Mouse (Mus musculus): Measurements from ENCODE around the gene Ap3b1. TPM values are rescaled to one million over a fixed set of nuclear protein-coding genes. Genes with fewer than 3 reads are reported as not detected.
"Not testable (repeated sequence)": the region's sequence is repeated elsewhere in the genome, so short reads cannot be mapped to it uniquely, and the experiment has no call there.

Ap3b1 gene
- polyA plus RNA-seq, 1 experiment from 2014 or later, result 27.7 TPM

DNA sequence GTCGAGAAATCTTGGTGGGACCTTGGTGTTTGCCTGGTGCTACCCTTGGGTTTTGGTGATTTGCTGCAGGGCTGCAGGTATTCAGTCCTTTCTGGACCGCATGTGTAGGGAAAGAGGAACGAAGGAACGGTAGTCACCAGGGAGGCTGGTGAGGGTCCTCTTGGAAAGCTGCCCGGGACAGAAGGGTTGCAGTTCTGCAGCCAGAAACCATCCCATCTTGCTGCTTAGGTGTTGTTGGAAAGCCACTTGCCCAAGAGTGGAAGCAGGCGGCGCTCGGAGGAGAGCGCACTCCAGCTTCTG lies 709 bp upstream of the Ap3b1 start:
- Histone ChIP-seq H3K9me3 (no peaks in the 10 kb centered on the region), H3K36me3 (replicated peaks) (no peaks in the 10 kb centered on the region), H3K4me3 (peak overlapping the region; percentile 98), H3K4me1 (peaks cover 15% of the 10 kb centered on the region), H3K27ac (peak overlapping the region; percentile 77), H3K27me3 (replicated peaks) (no peaks in the 10 kb centered on the region), H3K9ac (peak overlapping the region; percentile 91), H3K4me2 (peak overlapping the region; percentile 83)
- peak; percentile 69 for ATAC-seq (replicated peaks)
- 2% methylated on average over 9 of the region's 9 CpGs for WGBS

GRCm38 (mm10) chr13:94359282-94359920 lies 641 bp downstream of the Ap3b1 start:
- H3K4me3 ChIP-seq, result peak overlapping the region; percentile 98
- H3K9ac ChIP-seq, result peak overlapping the region; percentile 91
- H3K4me1 ChIP-seq, result peaks cover 15% of the 10 kb centered on the region
- peak overlapping the region; percentile 83 for H3K4me2 ChIP-seq
- no peaks in the 10 kb centered on the region for H3K27me3 ChIP-seq (replicated peaks)
- H3K27ac ChIP-seq, result peak overlapping the region; percentile 77
- H3K9me3 ChIP-seq, result no peaks in the 10 kb centered on the region
- no peaks in the 10 kb centered on the region for H3K36me3 ChIP-seq (replicated peaks)
- peak; percentile 16; the same call in 1 of the 2 replicates for ATAC-seq (replicated peaks)
- 24% methylated on average over 20 of the region's 25 CpGs for WGBS

GRCm38 (mm10) chr13:94361013-94361580 lies 2.3 kb downstream of the Ap3b1 start:
- H3K27me3 ChIP-seq (replicated peaks); H3K9me3 ChIP-seq; H3K9ac ChIP-seq; H3K4me2 ChIP-seq; H3K4me3 ChIP-seq; ATAC-seq (replicated peaks); H3K36me3 ChIP-seq (replicated peaks); H3K27ac ChIP-seq: not testable (repeated sequence)
- peaks cover 15% of the 10 kb centered on the region for H3K4me1 ChIP-seq
- WGBS, result 93% methylated on average over 10 of the region's 10 CpGs

DNA sequence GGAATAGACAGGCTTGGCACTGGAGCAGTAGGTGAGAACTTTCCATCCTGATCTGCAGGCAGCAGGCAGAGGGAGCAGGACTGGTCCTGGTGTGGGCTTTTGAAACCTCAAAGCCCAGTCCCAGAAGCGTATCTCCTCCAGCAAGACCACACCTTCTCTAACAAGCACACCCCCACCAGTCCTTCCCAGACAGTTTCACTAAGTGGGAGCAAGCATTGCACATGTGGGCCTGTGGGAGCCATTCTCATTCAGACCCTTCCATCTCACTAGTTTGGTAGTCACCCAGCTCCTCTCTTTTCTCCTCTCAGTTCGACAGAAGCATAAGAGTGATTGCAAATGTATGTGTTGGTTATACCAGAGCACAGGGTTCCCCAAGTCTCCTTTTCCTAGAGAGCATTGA lies 5.6 kb downstream of the Ap3b1 start:
- H3K4me3 ChIP-seq, result no peak overlapping the region
- no peaks in the 10 kb centered on the region for H3K36me3 ChIP-seq (replicated peaks)
- WGBS, result 82% methylated on average over 2 of the region's 2 CpGs
- no peak overlapping the region for H3K9ac ChIP-seq
- no peaks in the 10 kb centered on the region for H3K9me3 ChIP-seq
- H3K4me2 ChIP-seq, result no peak overlapping the region
- H3K4me1 ChIP-seq, result peaks cover 6% of the 10 kb centered on the region
- no peaks in the 10 kb centered on the region for H3K27me3 ChIP-seq (replicated peaks)
- no peak for ATAC-seq (replicated peaks)
- no peak overlapping the region for H3K27ac ChIP-seq

- WGBS, result 86% methylated on average over 13 of the region's 13 CpGs
- no peak overlapping the region for H3K27ac ChIP-seq
- H3K9ac ChIP-seq, result no peak overlapping the region
- H3K9me3 ChIP-seq, result no peaks in the 10 kb centered on the region
- ATAC-seq (replicated peaks), result no peak
- no peaks in the 10 kb centered on the region for H3K27me3 ChIP-seq (replicated peaks)
- no peak overlapping the region for H3K4me2 ChIP-seq
- no peak overlapping the region for H3K4me3 ChIP-seq
- no peaks in the 10 kb centered on the region for H3K4me1 ChIP-seq
- no peaks in the 10 kb centered on the region for H3K36me3 ChIP-seq (replicated peaks)
Observed at GRCm38 (mm10) chr13:94365108-94365907, 6.5 kb downstream of the Ap3b1 start.

GRCm38 (mm10) chr13:94367869-94368268 lies 9.1 kb downstream of the Ap3b1 start:
- WGBS, result 90% methylated on average over 2 of the region's 2 CpGs
- H3K9ac ChIP-seq, result no peak overlapping the region
- no peaks in the 10 kb centered on the region for H3K4me1 ChIP-seq
- no peak overlapping the region for H3K4me2 ChIP-seq
- no peaks in the 10 kb centered on the region for H3K27me3 ChIP-seq (replicated peaks)
- ATAC-seq (replicated peaks), result no peak
- no peak overlapping the region for H3K27ac ChIP-seq
- no peak overlapping the region for H3K4me3 ChIP-seq
- H3K36me3 ChIP-seq (replicated peaks), result no peaks in the 10 kb centered on the region
- H3K9me3 ChIP-seq, result no peaks in the 10 kb centered on the region

DNA sequence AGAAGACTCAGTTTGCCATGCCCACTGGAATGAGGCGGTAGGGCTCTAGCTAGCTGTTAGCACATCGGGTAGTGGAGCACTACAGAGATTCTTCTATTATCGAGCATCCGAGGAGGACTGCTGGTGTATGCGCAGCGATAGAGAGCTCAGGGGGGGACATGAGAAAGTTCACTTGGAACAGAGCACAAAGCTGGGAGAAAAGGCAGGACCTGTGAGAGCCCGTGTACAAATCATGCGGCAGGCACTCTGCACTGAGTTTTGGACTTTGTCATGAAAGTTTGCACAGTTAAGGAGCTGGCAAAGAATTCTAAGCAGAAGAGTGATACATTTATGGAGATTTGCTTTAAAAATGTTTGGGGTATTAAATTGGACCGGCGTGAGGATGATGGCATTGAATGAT lies 11.8 kb downstream of the Ap3b1 start:
- H3K27ac ChIP-seq, result no peak overlapping the region
- H3K4me3 ChIP-seq, result no peak overlapping the region
- ATAC-seq (replicated peaks), result no peak
- H3K4me1 ChIP-seq, result no peaks in the 10 kb centered on the region
- no peak overlapping the region for H3K9ac ChIP-seq
- no peaks in the 10 kb centered on the region for H3K9me3 ChIP-seq
- no peaks in the 10 kb centered on the region for H3K27me3 ChIP-seq (replicated peaks)
- H3K4me2 ChIP-seq, result no peak overlapping the region
- WGBS, result 92% methylated on average over 10 of the region's 10 CpGs
- no peaks in the 10 kb centered on the region for H3K36me3 ChIP-seq (replicated peaks)

GRCm38 (mm10) chr13:94372066-94372465 lies 13.3 kb downstream of the Ap3b1 start:
- Histone ChIP-seq H3K9me3 (no peaks in the 10 kb centered on the region), H3K4me2 (no peak overlapping the region), H3K27ac (no peak overlapping the region), H3K36me3 (replicated peaks) (no peaks in the 10 kb centered on the region), H3K27me3 (replicated peaks) (no peaks in the 10 kb centered on the region), H3K4me3 (no peak overlapping the region), H3K4me1 (no peaks in the 10 kb centered on the region), H3K9ac (no peak overlapping the region)
- WGBS, result 73% methylated on average over 7 of the region's 7 CpGs
- ATAC-seq (replicated peaks), result no peak

DNA sequence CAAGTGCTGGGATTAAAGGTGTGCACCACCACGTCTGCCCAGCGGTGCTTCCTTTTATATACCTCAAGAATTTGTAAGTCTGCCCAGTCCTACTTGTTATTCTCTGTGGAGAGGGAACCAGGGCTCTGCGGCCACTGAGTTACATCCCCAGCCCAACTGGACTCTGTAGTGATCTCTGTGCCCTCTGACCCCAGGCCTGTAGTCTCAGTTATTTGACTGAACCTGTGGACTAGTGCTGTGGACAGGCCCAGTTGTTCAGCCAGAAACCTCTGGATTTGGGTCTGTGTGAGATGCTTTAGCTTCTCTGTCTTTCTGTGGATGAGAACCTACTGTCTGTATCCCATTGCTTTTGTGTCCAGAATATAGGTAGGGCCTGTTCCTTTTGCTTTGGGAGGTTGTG lies 15.4 kb downstream of the Ap3b1 start:
- H3K4me2 ChIP-seq, result no peak overlapping the region
- peaks cover 3% of the 10 kb centered on the region; the same call in 1 of the 2 replicates for H3K4me1 ChIP-seq
- H3K36me3 ChIP-seq (replicated peaks), result no peaks in the 10 kb centered on the region
- H3K27ac ChIP-seq, result no peak overlapping the region
- H3K27me3 ChIP-seq (replicated peaks), result no peaks in the 10 kb centered on the region
- no peaks in the 10 kb centered on the region for H3K9me3 ChIP-seq
- no peak overlapping the region for H3K9ac ChIP-seq
- ATAC-seq (replicated peaks), result no peak
- H3K4me3 ChIP-seq, result no peak overlapping the region
- 97% methylated on average over 3 of the region's 3 CpGs for WGBS

- Histone ChIP-seq H3K9ac (no peak overlapping the region), H3K27ac (no peak overlapping the region), H3K27me3 (replicated peaks) (no peaks in the 10 kb centered on the region), H3K4me3 (no peak overlapping the region), H3K9me3 (no peaks in the 10 kb centered on the region), H3K36me3 (replicated peaks) (no peaks in the 10 kb centered on the region), H3K4me2 (no peak overlapping the region), H3K4me1 (peaks cover 3% of the 10 kb centered on the region; the same call in 1 of the 2 replicates)
- 73% methylated on average over 7 of the region's 7 CpGs for WGBS
- peak; percentile 82 for ATAC-seq (replicated peaks)
Observed at GRCm38 (mm10) chr13:94375526-94376390, 17.0 kb downstream of the Ap3b1 start.

- no peak overlapping the region for H3K4me3 ChIP-seq
- 79% methylated on average over 4 of the region's 4 CpGs for WGBS
Observed at GRCm38 (mm10) chr13:94379006-94379405, 20.2 kb downstream of the Ap3b1 start.

GRCm38 (mm10) chr13:94381427-94381826 lies 22.7 kb downstream of the Ap3b1 start:
- 91% methylated on average over 4 of the region's 4 CpGs for WGBS
- Histone ChIP-seq H3K4me2 (no peak overlapping the region), H3K36me3 (replicated peaks) (no peaks in the 10 kb centered on the region), H3K4me1 (peaks cover 3% of the 10 kb centered on the region; the same call in 1 of the 2 replicates), H3K27me3 (replicated peaks) (no peaks in the 10 kb centered on the region), H3K4me3 (no peak overlapping the region), H3K9ac (no peak overlapping the region), H3K27ac (no peak overlapping the region), H3K9me3 (no peaks in the 10 kb centered on the region)
- 0 out of 2 replicates have a peak, but pooled peaks have one; percentile 7 for ATAC-seq (replicated peaks)

More at GRCm38 (mm10) chr13:94379006-94379405, 20.2 kb downstream of the Ap3b1 start:
- Histone ChIP-seq H3K36me3 (replicated peaks) (no peaks in the 10 kb centered on the region), H3K4me2 (no peak overlapping the region), H3K27me3 (replicated peaks) (no peaks in the 10 kb centered on the region), H3K4me1 (peaks cover 3% of the 10 kb centered on the region; the same call in 1 of the 2 replicates), H3K9ac (no peak overlapping the region), H3K9me3 (no peaks in the 10 kb centered on the region), H3K27ac (no peak overlapping the region)
- ATAC-seq (replicated peaks), result no peak

All from midbrain, embryonic 15.5 days (tissue).